Mouse (Mus musculus): ENCODE measurements at regions not wholly inside any gene's neighbourhood (a gene's known extent, or its start where the extent isn't known, plus 50 kb on each side); places are given as distances from the start of the nearest gene placed in this dataset.
A peak's percentile ranks its signal among the peaks of the same experiment; 100 is the strongest.

DNA sequence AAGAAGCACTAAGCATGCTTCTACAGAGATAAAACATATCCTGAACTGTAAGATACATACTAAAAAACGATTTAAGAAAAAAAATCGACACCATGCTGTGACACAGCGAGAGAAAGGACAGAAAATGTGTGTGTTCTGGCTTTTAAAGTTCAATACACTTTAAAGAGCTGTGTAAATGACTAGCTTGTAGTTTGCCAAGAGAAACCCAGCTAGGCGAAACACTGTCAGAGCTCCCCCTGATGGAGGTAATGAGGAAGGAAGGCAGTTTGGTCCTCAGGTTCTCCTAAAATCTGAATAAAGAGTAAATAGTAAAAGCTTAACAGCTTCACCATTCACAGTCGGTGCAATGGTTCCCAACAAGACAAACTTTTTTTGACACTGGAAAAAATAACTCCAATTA is 67.1 kb upstream of the Gabrg2 start:
- peak; percentile 39 for DNase-seq (ENCODE audit: extremely low spot score)

DNA sequence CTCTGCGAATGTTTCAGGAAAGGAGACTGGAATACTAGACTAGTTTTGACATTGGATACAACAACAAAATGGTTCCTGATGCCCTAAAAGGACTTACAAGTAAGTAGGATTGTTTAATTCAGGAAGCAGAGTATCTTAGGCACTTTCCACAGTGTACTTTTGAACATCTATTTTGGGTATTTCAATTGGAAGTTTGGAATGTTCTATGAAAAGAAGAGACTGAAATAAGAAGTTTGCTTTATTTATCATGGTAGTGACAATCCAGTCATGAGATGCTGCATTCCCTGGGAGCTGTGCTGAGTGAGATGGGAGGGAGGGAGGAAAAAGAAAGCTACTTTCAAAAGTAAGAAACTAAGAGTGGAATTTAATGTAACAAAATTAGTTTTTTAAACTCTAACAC is 50.9 kb upstream of the Gabrg2 start:
- no peak for DNase-seq (ENCODE audit: extremely low spot score)
